Mouse (Mus musculus): ENCODE measurements around the gene Prune2.

DNA sequence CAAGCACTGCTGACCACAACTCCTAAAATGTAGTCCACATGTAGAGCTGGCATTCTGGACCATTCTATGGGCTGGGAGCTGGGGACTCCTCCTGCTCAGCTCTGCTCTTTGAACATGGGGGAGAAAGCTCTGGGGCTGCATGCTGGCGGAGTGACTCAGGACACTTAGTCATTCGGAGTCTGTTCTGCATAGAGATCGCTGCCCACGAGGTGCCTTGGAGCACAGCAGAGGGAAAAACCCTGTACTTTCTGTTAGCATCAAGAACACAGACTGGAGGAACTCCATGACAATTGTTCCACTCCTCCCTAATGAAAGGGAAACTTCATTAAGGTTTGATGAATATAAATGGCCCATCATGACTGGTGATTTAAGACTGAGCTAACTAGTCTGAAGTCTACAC is 68.8 kb downstream of the Prune2 start:
- no peak for TF ChIP-seq POLR2A (IDR thresholded peaks at IDR 0.05; ENCODE audit: low read depth, low read length)
- no peak for TF ChIP-seq CTCF (conservative IDR thresholded peaks at IDR 0.05; ENCODE audit: insufficient read depth, insufficient read length, low read depth, low read length)
